Mouse (Mus musculus) heart, postnatal 14 days (tissue): ENCODE results near the gene Rnf214. TPM values are rescaled to one million over a fixed set of nuclear protein-coding genes. Genes with fewer than 3 reads are reported as not detected.

ENCODE experiments used
- DNase-seq, 2 experiments: peaks; one replicate each; pipeline ENCODE4 v3.0.0; 2021 to 2022
- intact Hi-C: fragments of 180-260 bp; cut with DNase I; formaldehyde crosslinking; loops from one replicate; pipeline ENCODE4 v1.15.1; 2025
- long read RNA-seq, 2 experiments: library from polyadenylated mRNA; stranded (forward); transcript quantifications; one replicate each; pipeline ENCODE4 v2.0.0; 2021
- total RNA-seq, 2 experiments: library from RNA; stranded (reverse); gene quantifications; 2 replicates each; pipeline ENCODE4 v1.2.3; 2021

Gene Rnf214
- 10 to 100 TPM; 27.9 to 28.3 TPM for total RNA-seq
- long read RNA-seq, experiment 1, transcript Rnf214-201 (14 exons, 3,964 nt): major isoform, 7 of 24 reads
- long read RNA-seq, experiment 1, transcript Rnf214-205 (14 exons, 2,287 nt): minor isoform, 6 of 24 reads
- long read RNA-seq, experiment 1, partial matches to known transcripts: 6 of 24 reads
- long read RNA-seq, experiment 1, other reads (novel, unspliced or antisense): 5 of 24 reads
- long read RNA-seq, experiment 2, transcript Rnf214-201 (14 exons, 3,964 nt): major isoform, 7 of 20 reads
- long read RNA-seq, experiment 2, partial matches to known transcripts: 3 of 20 reads
- long read RNA-seq, experiment 2, other reads (novel, unspliced or antisense): 7 of 20 reads

- intact Hi-C loops: loop anchor here (5.0 kb wide), 1 partner anchor 366 kb away; the partner anchor contains the start of gene Zpr1
Measured at GRCm38 (mm10) chr9:45906355-45907077, at the start of gene Rnf214, which contains the start of gene Pcsk7. TSS of gene Rnf214 (minus strand) at chr9:45906911. TSS of gene Pcsk7 (plus strand) at chr9:45906497.

GRCm38 (mm10) chr9:45955107-45955963 is 48.6 kb upstream of the Rnf214 start, which contains the start of gene Sidt2:
TSS of gene Sidt2 (minus strand) at chr9:45955258.
- intact Hi-C loops: no loop called here
- peak; percentile 92 to 93 for DNase-seq

More at GRCm38 (mm10) chr9:45906355-45907077, at the start of gene Rnf214, which contains the start of gene Pcsk7:
- DNase-seq: peak; percentile 95 to 96

GRCm38 (mm10) chr9:45954294-45955106 is 47.8 kb upstream of the Rnf214 start:
- DNase-seq: peak; percentile 52 to 60
- intact Hi-C loops: loop anchor here (5.0 kb wide), 1 partner anchor 42 kb away; no protein-coding TSS in a partner anchor

GRCm38 (mm10) chr9:45953511-45954293 is 47.0 kb upstream of the Rnf214 start:
- no peak for DNase-seq
- intact Hi-C loops: loop anchor here (5.0 kb wide), 1 partner anchor 41 kb away; no protein-coding TSS in a partner anchor

GRCm38 (mm10) chr9:45952890-45953289 is 46.2 kb upstream of the Rnf214 start:
- no peak for DNase-seq
- intact Hi-C loops: loop anchor here (5.0 kb wide), 1 partner anchor 41 kb away; no protein-coding TSS in a partner anchor

DNA sequence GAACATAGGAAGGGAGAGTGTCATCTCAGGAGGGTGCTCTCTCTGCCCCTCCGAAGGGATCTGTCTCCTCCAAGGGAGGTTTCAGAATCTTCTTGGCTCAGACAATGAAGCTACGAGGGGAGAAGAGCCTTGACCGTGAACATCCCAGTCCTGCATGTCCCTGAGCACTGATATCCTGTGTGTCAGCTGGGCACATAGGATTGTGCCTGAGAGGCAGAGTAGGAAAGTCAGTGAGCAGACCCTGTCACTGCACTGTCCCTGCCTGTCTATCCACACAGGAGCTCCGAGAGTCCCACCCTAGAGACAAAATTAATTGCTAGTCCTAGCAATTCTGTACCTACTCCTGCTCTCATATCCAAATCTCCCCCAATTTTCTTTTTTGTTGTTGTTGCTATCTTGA is 45.3 kb upstream of the Rnf214 start:
- intact Hi-C loops: loop anchor here (5.0 kb wide), 1 partner anchor 40 kb away; no protein-coding TSS in a partner anchor
- no peak for DNase-seq

DNA sequence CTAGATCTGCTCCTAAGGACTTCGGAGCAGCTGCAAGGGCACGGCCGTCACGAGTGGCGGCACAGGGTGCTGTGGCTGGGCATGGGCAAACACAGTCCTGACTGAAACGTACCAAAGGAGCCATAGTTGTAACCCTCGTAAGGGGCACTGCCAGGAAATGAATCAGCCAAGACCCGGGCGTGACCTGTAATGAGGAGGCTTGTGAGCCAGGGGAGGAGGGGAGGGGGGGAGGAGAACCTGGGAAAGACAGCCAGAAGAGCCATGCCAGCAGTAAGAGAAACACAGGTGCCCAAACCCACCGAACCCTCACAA is 40.1 kb upstream of the Rnf214 start:
- intact Hi-C loops: no loop called here

GRCm38 (mm10) chr9:45946182-45946871 is 39.6 kb upstream of the Rnf214 start:
- DNase-seq: no peak
- intact Hi-C loops: no loop called here

More for the DNA sequence above, 40.1 kb upstream of the Rnf214 start:
- DNase-seq: no peak

DNA sequence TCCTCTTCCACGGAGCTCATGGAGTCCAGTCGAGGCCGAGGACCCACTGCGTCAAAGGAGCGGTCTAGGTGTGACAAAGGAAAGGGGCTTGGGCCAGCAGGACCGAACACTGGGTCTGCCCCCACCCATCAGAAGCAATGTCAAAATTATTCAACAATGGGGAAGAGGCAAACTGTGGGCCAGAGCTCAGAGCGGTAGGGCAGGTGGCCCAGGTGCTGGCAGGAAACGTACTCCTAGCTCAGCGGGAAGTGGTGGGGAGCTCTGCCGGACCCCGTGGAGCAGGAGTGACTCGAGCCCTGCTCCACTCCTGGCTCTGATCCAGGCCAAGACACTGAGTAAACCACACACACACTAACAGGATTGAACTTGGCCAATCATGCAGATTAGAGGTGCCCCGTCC is 39.0 kb upstream of the Rnf214 start:
- DNase-seq: no peak
- intact Hi-C loops: no loop called here

GRCm38 (mm10) chr9:45944506-45945400 is 38.0 kb upstream of the Rnf214 start:
- no peak for DNase-seq
- intact Hi-C loops: no loop called here

- intact Hi-C loops: no loop called here
- no peak for DNase-seq
Measured at GRCm38 (mm10) chr9:45943628-45944505, 37.2 kb upstream of the Rnf214 start.

- DNase-seq: no peak
- intact Hi-C loops: no loop called here
Measured at GRCm38 (mm10) chr9:45942916-45943315, 36.2 kb upstream of the Rnf214 start.

DNA sequence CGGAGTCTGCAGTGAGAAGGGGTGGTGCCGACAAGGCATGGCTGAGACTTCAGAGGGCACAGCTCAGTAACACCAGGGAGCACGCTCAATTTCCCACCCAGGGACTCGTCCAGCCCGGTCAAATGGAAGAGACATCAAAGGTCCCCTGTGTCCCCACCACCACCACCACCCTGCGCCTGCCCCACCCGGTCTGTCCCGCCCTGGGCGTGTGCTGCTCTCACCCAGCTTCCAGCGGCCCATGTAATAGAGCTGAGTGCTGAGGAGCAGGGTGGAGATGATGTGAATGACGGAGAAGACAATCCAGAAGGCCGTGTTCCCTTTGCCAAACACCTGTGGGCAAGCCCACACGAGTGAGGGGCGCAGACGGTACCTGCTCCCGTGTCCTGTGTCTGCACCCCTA is 35.8 kb upstream of the Rnf214 start:
- no peak for DNase-seq
- intact Hi-C loops: no loop called here

DNA sequence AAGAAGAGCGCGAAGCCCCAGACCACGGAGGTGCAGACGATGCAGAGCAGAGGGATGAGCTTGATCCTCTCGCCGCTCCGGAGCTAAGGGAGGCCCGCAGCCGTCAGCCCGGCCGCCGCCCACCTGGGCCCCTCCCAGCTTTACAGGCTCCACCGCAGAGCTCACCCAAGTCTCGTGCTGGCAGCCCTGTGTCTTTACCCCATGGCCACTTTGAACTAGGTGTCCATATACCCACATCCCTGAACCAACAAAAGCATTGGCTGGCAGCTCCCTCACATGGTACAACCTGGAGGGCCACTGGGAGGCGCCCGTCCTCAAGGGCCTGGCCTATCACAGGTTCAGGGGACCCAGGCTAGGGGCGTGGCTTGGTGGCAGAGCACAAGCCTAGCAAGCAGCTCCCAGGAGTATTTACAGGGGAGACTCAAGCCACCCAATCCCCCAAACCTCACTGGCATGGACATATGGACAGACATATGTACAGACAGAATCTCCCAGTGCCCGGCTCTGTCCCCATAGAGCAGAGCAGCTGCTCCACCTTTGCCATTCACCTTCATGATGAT is 34.7 kb upstream of the Rnf214 start:
- intact Hi-C loops: no loop called here
- DNase-seq: no peak

DNA sequence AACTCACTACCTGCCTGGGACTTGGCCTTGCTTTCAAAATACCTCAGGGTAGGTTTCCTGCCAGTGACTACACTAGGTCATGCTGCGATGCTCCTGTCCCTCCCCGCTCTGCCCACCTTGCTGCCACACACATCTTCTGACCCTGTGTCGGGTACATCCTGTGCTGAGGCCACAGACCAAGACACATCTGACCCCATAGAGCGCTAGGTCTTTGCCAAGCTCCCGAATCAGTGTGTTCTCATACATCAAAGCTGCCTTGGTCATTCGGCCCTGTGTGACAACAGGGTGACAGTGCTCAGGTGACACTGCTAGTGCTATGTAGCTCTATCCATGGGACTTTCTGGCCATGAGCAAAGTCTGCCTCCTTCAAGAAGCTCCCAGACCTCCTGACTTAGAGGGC is 33.1 kb upstream of the Rnf214 start:
- DNase-seq: no peak
- intact Hi-C loops: no loop called here
